Mouse (Mus musculus) stomach, embryonic 16.5 days (tissue): ENCODE measurements at regions not wholly inside any gene's neighbourhood (a gene's known extent, or its start where the extent isn't known, plus 50 kb on each side); places are given as distances from the start of the nearest gene placed in this dataset.

Source experiments
- ATAC-seq: fragments of 200-750 bp; cut with Nextera tagmentation; 2 replicates; pipeline ENCODE4 v1.8.0; 2017; ENCODE audit warnings: moderate number of reproducible peaks, moderate TSS enrichment; ENCODE audit not compliant: insufficient read depth, low FRiP score
- H3K27ac ChIP-seq: fragments of 300-500 bp; sonication (generic); 2 replicates; pipeline ENCODE4 v1.5.1; 2014; ENCODE audit warnings: low read length
- H3K27me3 ChIP-seq: fragments of 300-500 bp; sonication (generic); 2 replicates; pipeline ENCODE4 v1.6.1; 2014; ENCODE audit warnings: low read length, control low read depth, mixed read lengths; ENCODE audit not compliant: control insufficient read depth, insufficient read depth
- H3K36me3 ChIP-seq: fragments of 300-500 bp; sonication (generic); 2 replicates; pipeline ENCODE4 v1.6.1; 2014; ENCODE audit warnings: low read length; ENCODE audit not compliant: control insufficient read depth, insufficient read depth
- H3K4me1 ChIP-seq: fragments of 300-500 bp; sonication (generic); 2 replicates; pipeline ENCODE4 v1.6.1; 2014; ENCODE audit warnings: low read length, control low read depth, mixed read lengths; ENCODE audit not compliant: control insufficient read depth, insufficient read depth
- H3K4me2 ChIP-seq: fragments of 300-500 bp; sonication (generic); 2 replicates; pipeline ENCODE4 v1.6.1; 2014; ENCODE audit warnings: low read depth, low read length, mixed read lengths
- H3K4me3 ChIP-seq: fragments of 300-500 bp; sonication (generic); replicated peaks from 2 replicates; pipeline ENCODE4 v1.5.1; 2014; ENCODE audit warnings: mild to moderate bottlenecking, low read length
- H3K9ac ChIP-seq: fragments of 300-500 bp; sonication (generic); 2 replicates; pipeline ENCODE4 v1.6.1; 2014; ENCODE audit warnings: low read length
- H3K9me3 ChIP-seq: fragments of 300-500 bp; sonication (generic); replicated peaks from 2 replicates; pipeline ENCODE4 v1.6.1; 2016; ENCODE audit warnings: low read length, control low read depth; ENCODE audit not compliant: control insufficient read depth
- WGBS: fragments of 180-500 bp; shearing (Covaris S2); extraction: QIAGEN DNeasy Blood & Tissue Kit; methylation state at CpG from one replicate; pipeline ENCODE4 v1.1.7; 2014; 5-methylcytosine and 5-hydroxymethylcytosine counted together

- ATAC-seq = no peak
- Histone ChIP-seq H3K4me1 (no peaks in the 10 kb centered on the region), H3K4me2 (no peak overlapping the region), H3K9ac (no peak overlapping the region), H3K4me3 (no peak overlapping the region), H3K27me3 (no peaks in the 10 kb centered on the region), H3K9me3 (no peaks in the 10 kb centered on the region), H3K27ac (no peak overlapping the region), H3K36me3 (no peaks in the 10 kb centered on the region)
- WGBS = 63% methylated on average over 6 of the region's 6 CpGs
Measured at GRCm38 (mm10) chr4:87422588-87422987, 192.3 kb upstream of the Slc24a2 start.

- H3K36me3 ChIP-seq = no peaks in the 10 kb centered on the region
- 0 out of 2 replicates have a peak, but pooled peaks cover 3% of the 10 kb centered on the region for H3K4me1 ChIP-seq
- H3K27ac ChIP-seq = no peak overlapping the region
- H3K9me3 ChIP-seq = no peaks in the 10 kb centered on the region
- no peak overlapping the region for H3K9ac ChIP-seq
- ATAC-seq = no peak; the same call in 1 of the 2 replicates
- 14% methylated on average over 6 of the region's 6 CpGs for WGBS
- H3K4me3 ChIP-seq = 0 out of 2 replicates have a peak overlapping the region, but pooled peaks have one; percentile 4
- 0 out of 2 replicates have a peak overlapping the region, but pooled peaks have one; percentile 25 for H3K4me2 ChIP-seq
- H3K27me3 ChIP-seq = no peaks in the 10 kb centered on the region
Measured at GRCm38 (mm10) chr4:87403354-87403753, 173.1 kb upstream of the Slc24a2 start.

GRCm38 (mm10) chr4:87402173-87402556, 171.9 kb upstream of the Slc24a2 start:
- no peaks in the 10 kb centered on the region for H3K27me3 ChIP-seq
- H3K4me1 ChIP-seq = 0 out of 2 replicates have a peak, but pooled peaks cover 3% of the 10 kb centered on the region
- WGBS = 45% methylated on average over 7 of the region's 7 CpGs
- no peak overlapping the region for H3K9ac ChIP-seq
- H3K4me2 ChIP-seq = no peak overlapping the region; the same call in 1 of the 2 replicates
- no peak overlapping the region for H3K4me3 ChIP-seq
- no peaks in the 10 kb centered on the region for H3K9me3 ChIP-seq
- H3K27ac ChIP-seq = no peak overlapping the region
- H3K36me3 ChIP-seq = no peaks in the 10 kb centered on the region
- no peak for ATAC-seq

GRCm38 (mm10) chr4:87401316-87402172, 171.3 kb upstream of the Slc24a2 start:
- Histone ChIP-seq H3K36me3 (no peaks in the 10 kb centered on the region), H3K9me3 (no peaks in the 10 kb centered on the region), H3K4me2 (peak overlapping the region; percentile 12), H3K27me3 (no peaks in the 10 kb centered on the region), H3K9ac (no peak overlapping the region), H3K27ac (no peak overlapping the region), H3K4me3 (no peak overlapping the region), H3K4me1 (0 out of 2 replicates have a peak, but pooled peaks cover 3% of the 10 kb centered on the region)
- peak; percentile 60; the same call in 1 of the 2 replicates for ATAC-seq
- 25% methylated on average over 20 of the region's 20 CpGs for WGBS

- Histone ChIP-seq H3K27me3 (no peaks in the 10 kb centered on the region), H3K9me3 (no peaks in the 10 kb centered on the region), H3K4me2 (no peak overlapping the region), H3K4me3 (no peak overlapping the region), H3K36me3 (no peaks in the 10 kb centered on the region), H3K9ac (no peak overlapping the region), H3K4me1 (peaks cover 6% of the 10 kb centered on the region; the same call in 1 of the 2 replicates), H3K27ac (no peak overlapping the region)
- no peak for ATAC-seq
- WGBS = 86% methylated on average over 3 of the region's 3 CpGs
Measured at GRCm38 (mm10) chr4:87386835-87387234, 156.6 kb upstream of the Slc24a2 start.

- H3K4me1 ChIP-seq = peaks cover 6% of the 10 kb centered on the region; the same call in 1 of the 2 replicates
- H3K27me3 ChIP-seq = no peaks in the 10 kb centered on the region
- H3K9me3 ChIP-seq = no peaks in the 10 kb centered on the region
- H3K36me3 ChIP-seq = no peaks in the 10 kb centered on the region
- no peak overlapping the region for H3K27ac ChIP-seq
- H3K4me3 ChIP-seq = no peak overlapping the region
- no peak overlapping the region for H3K9ac ChIP-seq
- 79% methylated on average over 9 of the region's 9 CpGs for WGBS
- no peak overlapping the region for H3K4me2 ChIP-seq
- no peak for ATAC-seq
Measured at GRCm38 (mm10) chr4:87386271-87386670, 156.0 kb upstream of the Slc24a2 start.

- ATAC-seq = no peak
- Histone ChIP-seq H3K9me3 (no peaks in the 10 kb centered on the region), H3K27ac (no peak overlapping the region), H3K4me3 (no peak overlapping the region), H3K4me1 (peaks cover 6% of the 10 kb centered on the region; the same call in 1 of the 2 replicates), H3K9ac (no peak overlapping the region), H3K36me3 (no peaks in the 10 kb centered on the region), H3K4me2 (0 out of 2 replicates have a peak overlapping the region, but pooled peaks have one; percentile 9), H3K27me3 (no peaks in the 10 kb centered on the region)
- 18% methylated on average over 7 of the region's 7 CpGs for WGBS
Measured at GRCm38 (mm10) chr4:87385221-87385739, 155.0 kb upstream of the Slc24a2 start.

GRCm38 (mm10) chr4:87384469-87385044, 154.3 kb upstream of the Slc24a2 start:
- no peak for ATAC-seq
- WGBS = 31% methylated on average over 6 of the region's 6 CpGs

GRCm38 (mm10) chr4:87380716-87381115, 150.4 kb upstream of the Slc24a2 start:
- H3K36me3 ChIP-seq = no peaks in the 10 kb centered on the region
- no peak overlapping the region for H3K9ac ChIP-seq
- ATAC-seq = no peak
- H3K4me2 ChIP-seq = no peak overlapping the region
- no peak overlapping the region for H3K27ac ChIP-seq
- no peak overlapping the region for H3K4me3 ChIP-seq
- 60% methylated on average over 5 of the region's 5 CpGs for WGBS
- H3K27me3 ChIP-seq = no peaks in the 10 kb centered on the region
- peaks cover 6% of the 10 kb centered on the region; the same call in 1 of the 2 replicates for H3K4me1 ChIP-seq
- H3K9me3 ChIP-seq = no peaks in the 10 kb centered on the region

More at GRCm38 (mm10) chr4:87384469-87385044, 154.3 kb upstream of the Slc24a2 start:
- no peaks in the 10 kb centered on the region for H3K36me3 ChIP-seq
- H3K4me2 ChIP-seq = 0 out of 2 replicates have a peak overlapping the region, but pooled peaks have one; percentile 9
- H3K4me1 ChIP-seq = peaks cover 6% of the 10 kb centered on the region; the same call in 1 of the 2 replicates
- no peak overlapping the region for H3K4me3 ChIP-seq
- H3K27ac ChIP-seq = no peak overlapping the region
- no peaks in the 10 kb centered on the region for H3K9me3 ChIP-seq
- H3K27me3 ChIP-seq = no peaks in the 10 kb centered on the region
- no peak overlapping the region for H3K9ac ChIP-seq
